In the genomic region with DNA sequence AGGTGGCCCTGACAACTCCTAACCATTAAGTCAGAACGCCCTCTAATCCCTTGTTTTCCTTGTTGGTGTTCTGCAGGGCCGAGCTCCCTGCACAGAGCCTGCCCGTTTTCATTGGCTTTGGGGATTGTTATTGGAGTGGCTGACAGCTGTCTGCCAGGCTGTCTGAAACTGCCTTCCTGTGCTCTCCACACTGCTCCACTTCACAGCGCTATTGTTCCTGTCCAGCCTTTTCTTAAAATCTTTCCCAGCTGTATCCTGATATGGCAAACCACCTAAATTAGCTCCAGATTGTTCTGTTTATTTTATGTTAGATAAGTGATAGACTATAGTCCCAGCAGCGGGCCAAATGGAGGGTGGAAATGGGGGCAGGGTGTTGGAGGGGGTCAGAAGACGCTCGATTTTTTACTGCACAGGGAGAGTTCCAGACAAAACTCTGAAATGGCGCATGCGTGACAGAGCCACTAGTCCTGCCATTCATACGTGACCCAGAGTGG, we compare ENCODE assay signal across 9 mouse cellular contexts.
A peak's percentile ranks its signal among the peaks of the same experiment; 100 is the strongest.
DNase-seq lines count a peak whose midpoint lies in the region; ATAC-seq lines count a peak whose summit lies in the region.
"Had no signal": no experiment of that assay in that cellular context is flagged by ENCODE, and none has a peak within 500 bp of the region (broad histone marks: within the 10 kb centered on the region; RNA-seq: fewer than 3 reads in every experiment).

No protein-coding gene starts in this region.

- no peaks in the 10 kb centered on the region for H3K27me3 ChIP-seq in kidney, embryonic 16.5 days (ENCODE audit: insufficient read depth, low read length)
- H3K27me3 ChIP-seq in embryonic facial prominence, embryonic 12.5 days: no peaks in the 10 kb centered on the region
- H3K27me3 ChIP-seq in heart, embryonic 13.5 days (replicated peaks): no peaks in the 10 kb centered on the region
- H3K27me3 ChIP-seq in limb, embryonic 10.5 days (ENCODE audit: low read depth, poor library complexity, severe bottlenecking): no peaks in the 10 kb centered on the region

- H3K36me3 ChIP-seq in kidney, embryonic 16.5 days (ENCODE audit: insufficient read depth, low read length): 0 out of 2 replicates have a peak, but pooled peaks cover 2% of the 10 kb centered on the region
- H3K36me3 ChIP-seq in embryonic facial prominence, embryonic 12.5 days: no peaks in the 10 kb centered on the region
- H3K36me3 ChIP-seq in heart, embryonic 13.5 days: no peaks in the 10 kb centered on the region
- H3K36me3 ChIP-seq in limb, embryonic 10.5 days: no peaks in the 10 kb centered on the region

- ATAC-seq in kidney, embryonic 16.5 days (ENCODE audit: low FRiP score, low TSS enrichment): peak; percentile 92
- peak; percentile 94 for ATAC-seq in embryonic facial prominence, embryonic 12.5 days (ENCODE audit: insufficient number of reproducible peaks, insufficient read depth, low FRiP score, low TSS enrichment)
- ATAC-seq in heart, embryonic 13.5 days (ENCODE audit: extremely low read depth, insufficient number of reproducible peaks, low FRiP score, low TSS enrichment): peak; percentile 73
- ATAC-seq in megakaryocyte-erythroid progenitor cell, adult 5-6 weeks (replicated peaks; ENCODE audit: low FRiP score, low TSS enrichment, poor library complexity, severe bottlenecking): no peak
- ATAC-seq in monocyte, adult 5-6 weeks (replicated peaks; ENCODE audit: insufficient number of reproducible peaks, low FRiP score, low TSS enrichment, poor library complexity, severe bottlenecking): no peak

- H3K27ac ChIP-seq in kidney, embryonic 16.5 days (ENCODE audit: low read length): peak overlapping the region; percentile 85
- peak overlapping the region; percentile 95 for H3K27ac ChIP-seq in embryonic facial prominence, embryonic 12.5 days
- H3K27ac ChIP-seq in heart, embryonic 13.5 days (replicated peaks): peak overlapping the region; percentile 84
- peak overlapping the region; percentile 91 for H3K27ac ChIP-seq in limb, embryonic 10.5 days

- peaks cover 31% of the 10 kb centered on the region for H3K4me1 ChIP-seq in kidney, embryonic 16.5 days (ENCODE audit: insufficient read depth, low read length)
- peaks cover 50% of the 10 kb centered on the region for H3K4me1 ChIP-seq in embryonic facial prominence, embryonic 12.5 days
- peaks cover 43% of the 10 kb centered on the region for H3K4me1 ChIP-seq in heart, embryonic 13.5 days
- peaks cover 54% of the 10 kb centered on the region for H3K4me1 ChIP-seq in limb, embryonic 10.5 days

- WGBS in kidney, embryonic 16.5 days: 15% methylated on average over 10 of the region's 10 CpGs
- WGBS in embryonic facial prominence, embryonic 12.5 days: 8% methylated on average over 10 of the region's 10 CpGs
- 16% methylated on average over 10 of the region's 10 CpGs for WGBS in heart, embryonic 13.5 days
- 13% methylated on average over 10 of the region's 10 CpGs for WGBS in limb, embryonic 10.5 days

- no peak overlapping the region for H3K4me2 ChIP-seq in kidney, embryonic 16.5 days (replicated peaks; ENCODE audit: low read depth, low read length)
- H3K4me2 ChIP-seq in embryonic facial prominence, embryonic 12.5 days (replicated peaks): 0 out of 2 replicates have a peak overlapping the region, but pooled peaks have one; percentile 28
- H3K4me2 ChIP-seq in heart, embryonic 13.5 days: peak overlapping the region; percentile 46

- H3K9me3 ChIP-seq in kidney, embryonic 16.5 days (ENCODE audit: low read length): no peaks in the 10 kb centered on the region; the same call in 1 of the 2 replicates
- 0 out of 2 replicates have a peak, but pooled peaks cover under 1% of the 10 kb centered on the region for H3K9me3 ChIP-seq in embryonic facial prominence, embryonic 12.5 days
- no peaks in the 10 kb centered on the region for H3K9me3 ChIP-seq in heart, embryonic 13.5 days
- H3K9me3 ChIP-seq in limb, embryonic 10.5 days (replicated peaks): no peaks in the 10 kb centered on the region

- no peak overlapping the region for H3K4me3 ChIP-seq in kidney, embryonic 16.5 days (ENCODE audit: low read length)
- no peak overlapping the region for H3K4me3 ChIP-seq in embryonic facial prominence, embryonic 12.5 days
- no peak overlapping the region for H3K4me3 ChIP-seq in heart, embryonic 13.5 days
- H3K4me3 ChIP-seq in limb, embryonic 10.5 days: peak overlapping the region; percentile 17
- H3K4me3 ChIP-seq: erythroblast, embryonic 14.5 days had no signal

- H3K9ac ChIP-seq in kidney, embryonic 16.5 days (replicated peaks; ENCODE audit: low read length): no peak overlapping the region
- H3K9ac ChIP-seq in embryonic facial prominence, embryonic 12.5 days: no peak overlapping the region
- peak overlapping the region; percentile 56 for H3K9ac ChIP-seq in heart, embryonic 13.5 days

- no peak for DNase-seq in kidney, adult 11 months
- peak; percentile 71 for DNase-seq in limb, embryonic 10.5 days (ENCODE audit: low spot score)
- DNase-seq in retina, embryonic 14.5 days (ENCODE audit: low spot score): peak; percentile 63

Comparison
In these comparisons a context has a peak if more than half of its experiments do, and no peak if none do; other contexts are left out.
1. ATAC-seq: peak in kidney, embryonic 16.5 days (single experiment), embryonic facial prominence, embryonic 12.5 days (single experiment) and heart, embryonic 13.5 days (single experiment); none in megakaryocyte-erythroid progenitor cell, adult 5-6 weeks (single experiment) and monocyte, adult 5-6 weeks (single experiment).
2. Peak in every context shown above with its lines, with median percentiles within 50 percentile points of each other: H3K27ac ChIP-seq.